Mouse (Mus musculus) lung, postnatal 0 days (tissue): ENCODE results near the gene Lrrc26. TPM values are rescaled to one million over a fixed set of nuclear protein-coding genes. Genes with fewer than 3 reads are reported as not detected.

Experiments
- ATAC-seq: fragments of 200-750 bp; cut with Nextera tagmentation; 2 replicates; pipeline ENCODE4 v1.8.0; 2017; ENCODE audit warnings: moderate library complexity
- DNase-seq: peaks from one replicate; pipeline ENCODE4 v3.0.0-alpha.2; 2016; ENCODE audit warnings: low spot score
- H3K27ac ChIP-seq: fragments of 300-500 bp; sonication (generic); 2 replicates; pipeline ENCODE4 v1.5.1; 2014; ENCODE audit warnings: antibody characterized with exemption, mild to moderate bottlenecking, low read length, mixed read lengths
- H3K27me3 ChIP-seq: fragments of 300-500 bp; sonication (generic); replicated peaks from 2 replicates; pipeline ENCODE4 v1.6.1; 2014; ENCODE audit warnings: low read length, mixed read lengths; ENCODE audit not compliant: insufficient read depth
- H3K36me3 ChIP-seq: fragments of 300-500 bp; sonication (generic); 2 replicates; pipeline ENCODE4 v1.6.1; 2014; ENCODE audit warnings: low read length, mixed read lengths; ENCODE audit not compliant: insufficient read depth
- H3K4me1 ChIP-seq: fragments of 300-500 bp; sonication (generic); 2 replicates; pipeline ENCODE4 v1.6.1; 2014; ENCODE audit warnings: antibody characterized with exemption, low read depth, low read length, mixed read lengths; ENCODE audit not compliant: insufficient read depth
- H3K4me2 ChIP-seq: fragments of 300-500 bp; sonication (generic); replicated peaks from 2 replicates; pipeline ENCODE4 v1.6.1; 2014; ENCODE audit warnings: low read depth, mild to moderate bottlenecking, low read length, moderate library complexity, mixed read lengths
- H3K4me3 ChIP-seq: fragments of 300-500 bp; sonication (generic); 2 replicates; pipeline ENCODE4 v1.5.1; 2014; ENCODE audit warnings: low read depth, low read length
- H3K9ac ChIP-seq: fragments of 300-500 bp; sonication (generic); replicated peaks from 2 replicates; pipeline ENCODE4 v1.6.1; 2014; ENCODE audit warnings: low read depth, mild to moderate bottlenecking
- H3K9me3 ChIP-seq: fragments of 300-500 bp; sonication (generic); 2 replicates; pipeline ENCODE4 v1.6.1; 2016; ENCODE audit warnings: low read length, mixed read lengths
- CTCF ChIP-seq: IDR thresholded peaks from 2 replicates; pipeline ENCODE4 v1.5.1; 2016; ENCODE audit warnings: antibody characterized with exemption, mild to moderate bottlenecking
- EP300 ChIP-seq: IDR thresholded peaks from 2 replicates; pipeline ENCODE4 v1.6.1; 2016; ENCODE audit warnings: antibody characterized with exemption, mild to moderate bottlenecking, control low read depth
- WGBS: fragments of 180-500 bp; shearing (Covaris S2); extraction: QIAGEN DNeasy Blood & Tissue Kit; methylation state at CpG from one replicate; pipeline ENCODE4 v1.1.7; 2014; 5-methylcytosine and 5-hydroxymethylcytosine counted together
- polyA plus RNA-seq: library from polyadenylated mRNA; unstranded; fragments of >200 nt; fragmentation: Nextera tagmentation; extraction: Ambion mirVana; gene quantifications from 2 replicates; pipeline ENCODE4 v1.2.1, GENCODE M21; 2015

Lrrc26 gene
- polyA plus RNA-seq, 1 experiment from 2014 or later, result 46.5 TPM

- ATAC-seq (no peak), DNase-seq (no peak)
- Histone ChIP-seq H3K4me3 (no peak within 1 kb of the TSS), H3K4me2 (no peak within 1 kb of the TSS), H3K36me3 (peaks cover 22% of the 10 kb centered on the region; the same call in 1 of the 2 replicates), H3K27ac (peak within 1 kb of the TSS; percentile 88), H3K27me3 (peaks cover 40% of the 10 kb centered on the region), H3K9ac (no peak within 1 kb of the TSS), H3K4me1 (peaks cover 25% of the 10 kb centered on the region), H3K9me3 (no peaks in the 10 kb centered on the region)
- WGBS, result 80% methylated on average over 6 of the region's 6 CpGs
- TF ChIP-seq CTCF (no peak), EP300 (no peak)
Observed at GRCm38 (mm10) chr2:25287927-25288649, 1.6 kb upstream of the Lrrc26 start, which contains the start of gene Tmem210. Tmem210 (plus strand) TSS chr2:25288145.

- TF ChIP-seq CTCF, result no peak
- no peak for TF ChIP-seq EP300
- Histone ChIP-seq H3K27me3 (peaks cover 40% of the 10 kb centered on the region), H3K36me3 (peaks cover 17% of the 10 kb centered on the region; the same call in 1 of the 2 replicates), H3K9me3 (no peaks in the 10 kb centered on the region), H3K4me2 (no peak overlapping the region), H3K27ac (no peak overlapping the region), H3K9ac (no peak overlapping the region), H3K4me1 (peaks cover 25% of the 10 kb centered on the region), H3K4me3 (no peak overlapping the region)
- DNase-seq (no peak), ATAC-seq (no peak)
- WGBS, result 80% methylated on average over 7 of the region's 7 CpGs
Observed at GRCm38 (mm10) chr2:25288734-25289345, 875 bp upstream of the Lrrc26 start.

GRCm38 (mm10) chr2:25290101-25290815, 543 bp downstream of the Lrrc26 start:
- H3K9me3 ChIP-seq, result no peaks in the 10 kb centered on the region
- 2% methylated on average over 54 of the region's 54 CpGs for WGBS
- ATAC-seq, result no peak
- TF ChIP-seq CTCF (no peak), EP300 (no peak)
- H3K36me3 ChIP-seq, result 0 out of 2 replicates have a peak, but pooled peaks cover 5% of the 10 kb centered on the region
- DNase-seq, result no peak
- no peak overlapping the region for H3K9ac ChIP-seq
- H3K4me1 ChIP-seq, result peaks cover 25% of the 10 kb centered on the region
- peak overlapping the region; percentile 50 for H3K4me2 ChIP-seq
- H3K27ac ChIP-seq, result no peak overlapping the region
- peaks cover 40% of the 10 kb centered on the region for H3K27me3 ChIP-seq
- H3K4me3 ChIP-seq, result peak overlapping the region; percentile 21

GRCm38 (mm10) chr2:25290816-25291130, 1.1 kb downstream of the Lrrc26 start:
- 8% methylated on average over 17 of the region's 18 CpGs for WGBS
- peaks cover 40% of the 10 kb centered on the region for H3K27me3 ChIP-seq
- H3K4me2 ChIP-seq, result peak overlapping the region; percentile 50
- no peaks in the 10 kb centered on the region for H3K9me3 ChIP-seq
- no peak for DNase-seq
- H3K4me1 ChIP-seq, result peaks cover 25% of the 10 kb centered on the region
- H3K36me3 ChIP-seq, result no peaks in the 10 kb centered on the region
- no peak overlapping the region for H3K27ac ChIP-seq
- H3K9ac ChIP-seq, result no peak overlapping the region
- ATAC-seq, result no peak
- H3K4me3 ChIP-seq, result peak overlapping the region; percentile 21
- no peak for TF ChIP-seq CTCF
- no peak for TF ChIP-seq EP300

- Histone ChIP-seq H3K4me3 (peak overlapping the region; percentile 38), H3K9me3 (no peaks in the 10 kb centered on the region), H3K4me1 (peaks cover 19% of the 10 kb centered on the region), H3K27ac (no peak overlapping the region), H3K36me3 (no peaks in the 10 kb centered on the region), H3K9ac (no peak overlapping the region), H3K4me2 (peak overlapping the region; percentile 62), H3K27me3 (peaks cover 40% of the 10 kb centered on the region)
- ATAC-seq (no peak), DNase-seq (no peak)
- TF ChIP-seq EP300 (no peak), CTCF (no peak)
- WGBS, result 10% methylated on average over 28 of the region's 32 CpGs
Observed at GRCm38 (mm10) chr2:25291184-25292053, 1.7 kb downstream of the Lrrc26 start.
